Mouse (Mus musculus): ENCODE data around the gene Sirt2. TPM values are rescaled to one million over a fixed set of nuclear protein-coding genes. Genes with fewer than 3 reads are reported as not detected.
A peak's percentile ranks its signal among the peaks of the same experiment; 100 is the strongest.

Sirt2 gene
- polyA plus RNA-seq, 1 experiment from 2014 or later, result 25.9 TPM

DNA sequence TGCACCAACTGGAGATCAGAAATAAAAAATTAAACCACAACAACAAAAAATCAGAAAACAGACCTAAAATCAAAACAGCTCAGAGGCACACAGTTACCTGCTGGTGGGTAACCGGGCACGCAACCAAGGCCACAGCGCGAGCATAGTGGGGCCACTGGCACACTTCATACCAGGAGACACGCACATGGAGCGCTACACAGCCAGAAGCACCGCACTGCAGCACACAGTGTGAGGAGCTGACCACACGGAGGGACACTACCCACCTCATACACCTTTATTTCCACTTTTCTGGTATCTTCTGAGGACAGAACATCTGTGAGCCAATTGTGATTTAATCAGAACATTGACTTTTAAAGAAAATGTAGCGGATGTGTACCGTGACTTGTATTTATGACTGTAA, 50.4 kb downstream of the Sirt2 start:
- Histone ChIP-seq H3K4me3 (replicated peaks) (no peak overlapping the region), H3K27ac (replicated peaks) (no peak overlapping the region), H3K4me1 (replicated peaks) (peaks cover 97% of the 10 kb centered on the region), H3K9ac (no peak overlapping the region), H3K9me3 (replicated peaks) (no peaks in the 10 kb centered on the region), H3K4me2 (no peak overlapping the region), H3K27me3 (no peaks in the 10 kb centered on the region), H3K36me3 (replicated peaks) (peaks cover 99% of the 10 kb centered on the region)
- no peak for ATAC-seq (ENCODE audit: insufficient read depth)
- 87% methylated on average over 10 of the region's 10 CpGs for WGBS (ENCODE audit: insufficient replicate concordance)

DNA sequence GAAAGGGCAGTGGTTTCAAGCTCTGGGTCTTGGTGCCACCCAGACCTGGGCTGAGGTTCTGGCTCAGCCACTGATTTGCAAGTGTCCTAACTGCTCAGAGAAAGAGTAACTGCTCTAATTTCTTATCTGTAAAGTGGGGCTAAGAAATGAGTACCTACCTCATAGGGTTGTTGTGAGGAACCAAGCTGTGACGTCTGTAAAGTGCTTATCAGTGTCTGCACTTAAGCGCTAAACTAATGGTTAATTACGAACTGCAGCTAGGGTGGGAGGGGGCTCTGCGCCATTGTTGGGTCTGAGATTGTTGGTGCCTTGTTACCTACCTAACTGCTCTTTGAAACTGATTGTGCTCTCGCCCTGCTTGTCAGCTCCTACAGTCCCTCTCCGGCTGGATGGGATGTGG, 51.0 kb downstream of the Sirt2 start:
- no peak overlapping the region for H3K4me3 ChIP-seq (replicated peaks)
- ATAC-seq (ENCODE audit: insufficient read depth), result no peak
- H3K4me1 ChIP-seq (replicated peaks), result peaks cover 97% of the 10 kb centered on the region
- H3K9ac ChIP-seq, result no peak overlapping the region
- H3K27me3 ChIP-seq, result no peaks in the 10 kb centered on the region
- H3K36me3 ChIP-seq (replicated peaks), result peaks cover 99% of the 10 kb centered on the region
- no peaks in the 10 kb centered on the region for H3K9me3 ChIP-seq (replicated peaks)
- H3K27ac ChIP-seq (replicated peaks), result no peak overlapping the region
- H3K4me2 ChIP-seq, result no peak overlapping the region
- WGBS (ENCODE audit: insufficient replicate concordance), result 57% methylated on average over 6 of the region's 6 CpGs

DNA sequence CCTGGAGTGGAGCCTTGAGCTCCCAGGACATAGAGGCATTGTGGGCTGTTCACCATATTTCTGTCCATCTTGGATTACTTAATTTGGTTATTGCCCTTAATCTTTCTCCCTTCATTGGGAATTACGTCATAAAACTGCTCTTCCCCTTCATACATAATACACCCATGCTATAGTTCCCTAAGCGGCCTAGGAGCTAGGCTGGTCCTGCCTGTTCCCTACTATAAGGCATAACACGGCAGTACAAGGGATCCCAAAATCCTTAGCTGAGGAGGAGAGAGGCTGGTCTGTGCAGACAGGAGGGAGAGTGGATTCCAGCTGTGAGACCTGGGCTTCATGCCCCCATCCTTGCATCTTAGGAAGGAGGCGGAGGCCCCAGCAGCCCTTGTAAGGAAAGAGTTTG, 51.4 kb downstream of the Sirt2 start:
- Histone ChIP-seq H3K27ac (replicated peaks) (no peak overlapping the region), H3K4me1 (replicated peaks) (peaks cover 97% of the 10 kb centered on the region), H3K4me2 (no peak overlapping the region), H3K27me3 (no peaks in the 10 kb centered on the region), H3K4me3 (replicated peaks) (no peak overlapping the region), H3K9me3 (replicated peaks) (no peaks in the 10 kb centered on the region), H3K9ac (no peak overlapping the region), H3K36me3 (replicated peaks) (peaks cover 99% of the 10 kb centered on the region)
- ATAC-seq (ENCODE audit: insufficient read depth), result no peak
- WGBS (ENCODE audit: insufficient replicate concordance), result 84% methylated on average over 4 of the region's 4 CpGs

DNA sequence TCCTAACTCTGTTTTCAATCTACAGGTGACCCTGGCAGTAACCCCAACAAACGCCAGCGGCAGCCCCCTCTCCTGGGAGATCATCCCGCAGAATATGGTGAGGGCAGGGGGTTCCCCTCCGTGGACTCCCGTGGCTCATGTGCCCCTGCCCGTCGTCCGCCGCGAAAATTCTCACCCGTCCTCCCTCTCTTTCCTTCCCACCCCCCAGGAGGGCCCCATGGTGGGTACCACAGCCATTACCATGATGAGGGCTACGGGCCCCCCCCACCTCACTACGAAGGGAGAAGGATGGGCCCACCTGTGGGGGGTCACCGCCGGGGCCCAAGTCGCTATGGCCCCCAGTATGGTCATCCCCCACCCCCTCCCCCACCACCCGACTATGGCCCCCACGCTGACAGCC, 51.9 kb downstream of the Sirt2 start:
- no peaks in the 10 kb centered on the region for H3K9me3 ChIP-seq (replicated peaks)
- no peak overlapping the region for H3K4me3 ChIP-seq (replicated peaks)
- no peak overlapping the region for H3K27ac ChIP-seq (replicated peaks)
- H3K4me2 ChIP-seq, result no peak overlapping the region
- no peak for ATAC-seq (ENCODE audit: insufficient read depth)
- WGBS (ENCODE audit: insufficient replicate concordance), result 87% methylated on average over 18 of the region's 18 CpGs
- peaks cover 97% of the 10 kb centered on the region for H3K4me1 ChIP-seq (replicated peaks)
- peaks cover 96% of the 10 kb centered on the region for H3K36me3 ChIP-seq (replicated peaks)
- no peaks in the 10 kb centered on the region for H3K27me3 ChIP-seq
- H3K9ac ChIP-seq, result no peak overlapping the region

DNA sequence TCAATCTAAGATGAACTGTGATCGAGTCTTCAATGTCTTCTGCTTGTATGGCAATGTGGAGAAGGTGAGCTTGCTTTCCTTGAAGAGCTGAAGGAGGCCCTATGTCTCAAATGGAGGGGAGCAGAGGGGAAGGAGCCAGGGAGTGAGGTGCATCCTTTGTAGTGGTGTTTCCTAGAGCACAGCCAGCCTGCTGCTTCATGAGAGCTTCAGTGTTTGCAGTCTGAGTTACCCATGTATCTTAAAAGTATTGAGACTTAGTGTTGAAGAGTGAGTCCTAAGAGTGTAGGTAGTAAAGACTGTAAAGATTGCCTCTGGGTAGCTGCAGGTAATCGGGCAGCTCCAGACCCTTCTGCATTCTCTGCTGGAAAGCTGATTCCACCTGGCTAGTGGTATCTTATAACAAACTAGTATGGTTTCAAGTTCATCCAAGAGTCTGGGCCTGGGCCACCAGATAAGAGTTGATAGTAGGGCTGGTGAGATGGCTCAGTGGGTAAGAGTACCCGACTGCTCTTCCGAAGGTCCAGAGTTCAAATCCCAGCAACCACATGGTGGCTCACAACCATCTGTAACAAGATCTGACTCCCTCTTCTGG, 52.4 kb downstream of the Sirt2 start:
- Histone ChIP-seq H3K9ac (no peak overlapping the region), H3K4me2 (no peak overlapping the region), H3K4me1 (replicated peaks) (peaks cover 97% of the 10 kb centered on the region), H3K4me3 (replicated peaks) (no peak overlapping the region), H3K36me3 (replicated peaks) (peaks cover 91% of the 10 kb centered on the region), H3K27ac (replicated peaks) (no peak overlapping the region; the same call in 1 of the 2 replicates), H3K27me3 (no peaks in the 10 kb centered on the region), H3K9me3 (replicated peaks) (no peaks in the 10 kb centered on the region)
- 38% methylated on average over 4 of the region's 4 CpGs for WGBS (ENCODE audit: insufficient replicate concordance)
- ATAC-seq (ENCODE audit: insufficient read depth), result no peak

DNA sequence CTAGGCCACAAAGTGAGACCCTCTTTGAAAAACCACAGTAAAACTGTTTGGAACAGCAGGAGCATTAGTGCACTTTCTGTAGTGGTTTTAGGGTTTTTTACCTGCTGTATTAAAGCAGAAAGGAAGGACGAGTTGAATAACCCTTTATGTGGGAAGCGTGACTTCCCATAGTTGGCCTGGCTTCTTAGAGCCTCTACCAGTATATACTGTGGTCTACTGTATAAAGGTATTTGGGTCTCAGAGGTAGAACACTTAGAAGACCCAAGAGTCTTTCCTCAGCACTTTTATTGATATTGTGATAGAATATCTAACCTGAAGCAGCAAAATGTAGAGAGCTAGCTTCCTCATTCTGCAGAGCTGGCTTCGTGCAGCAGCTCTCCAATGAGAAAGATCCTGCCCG, 53.0 kb downstream of the Sirt2 start:
- H3K4me1 ChIP-seq (replicated peaks), result peaks cover 97% of the 10 kb centered on the region
- no peaks in the 10 kb centered on the region for H3K27me3 ChIP-seq
- H3K4me3 ChIP-seq (replicated peaks), result no peak overlapping the region
- H3K27ac ChIP-seq (replicated peaks), result no peak overlapping the region
- ATAC-seq (ENCODE audit: insufficient read depth), result no peak
- H3K4me2 ChIP-seq, result no peak overlapping the region
- H3K9ac ChIP-seq, result no peak overlapping the region
- peaks cover 85% of the 10 kb centered on the region for H3K36me3 ChIP-seq (replicated peaks)
- no peaks in the 10 kb centered on the region for H3K9me3 ChIP-seq (replicated peaks)
- 84% methylated on average over 4 of the region's 4 CpGs for WGBS (ENCODE audit: insufficient replicate concordance)

DNA sequence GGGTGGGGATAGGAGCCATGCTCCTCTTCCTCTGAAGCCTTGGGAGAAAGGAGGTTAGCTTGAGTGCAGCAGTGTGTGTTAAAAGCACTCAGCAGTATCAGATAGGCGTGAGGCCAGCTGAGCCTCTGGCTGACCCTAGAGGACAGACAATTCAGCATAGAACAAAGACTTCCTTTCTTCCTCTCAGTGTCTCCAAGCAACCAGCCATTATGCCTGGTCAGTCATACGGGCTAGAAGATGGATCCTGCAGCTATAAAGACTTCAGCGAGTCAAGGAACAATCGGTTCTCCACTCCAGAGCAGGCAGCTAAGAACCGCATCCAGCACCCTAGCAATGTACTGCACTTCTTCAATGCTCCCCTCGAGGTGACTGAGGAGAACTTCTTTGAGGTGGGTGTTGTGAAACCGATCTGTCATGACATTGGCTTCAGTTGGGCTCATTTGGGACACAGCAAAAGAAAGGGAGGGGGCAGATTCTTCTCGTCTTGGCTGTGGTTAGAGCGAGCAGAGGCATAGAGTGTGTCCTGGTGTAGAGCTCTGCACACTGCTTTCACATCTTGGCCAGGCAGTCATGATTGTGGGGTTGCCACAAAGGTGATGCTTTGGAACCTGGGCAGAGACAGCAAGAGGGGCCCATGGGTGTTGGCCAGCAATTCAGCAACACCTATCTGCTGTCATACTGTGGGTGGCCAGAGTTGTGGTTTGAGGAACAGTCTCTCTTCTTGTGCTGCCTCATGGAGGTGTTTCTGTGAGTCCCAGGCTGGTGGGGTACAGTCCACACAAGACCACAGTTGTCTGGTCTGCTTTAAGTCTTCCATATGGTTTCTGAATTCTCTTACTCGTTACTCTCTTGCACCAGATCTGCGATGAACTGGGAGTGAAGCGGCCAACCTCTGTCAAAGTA, 54.1 kb downstream of the Sirt2 start:
- Histone ChIP-seq H3K9ac (no peak overlapping the region), H3K4me1 (replicated peaks) (peaks cover 94% of the 10 kb centered on the region), H3K36me3 (replicated peaks) (peaks cover 75% of the 10 kb centered on the region), H3K9me3 (replicated peaks) (no peaks in the 10 kb centered on the region), H3K4me2 (no peak overlapping the region), H3K27me3 (no peaks in the 10 kb centered on the region), H3K4me3 (replicated peaks) (no peak overlapping the region), H3K27ac (replicated peaks) (no peak overlapping the region; the same call in 1 of the 2 replicates)
- ATAC-seq (ENCODE audit: insufficient read depth), result no peak
- 81% methylated on average over 12 of the region's 12 CpGs for WGBS (ENCODE audit: insufficient replicate concordance)

DNA sequence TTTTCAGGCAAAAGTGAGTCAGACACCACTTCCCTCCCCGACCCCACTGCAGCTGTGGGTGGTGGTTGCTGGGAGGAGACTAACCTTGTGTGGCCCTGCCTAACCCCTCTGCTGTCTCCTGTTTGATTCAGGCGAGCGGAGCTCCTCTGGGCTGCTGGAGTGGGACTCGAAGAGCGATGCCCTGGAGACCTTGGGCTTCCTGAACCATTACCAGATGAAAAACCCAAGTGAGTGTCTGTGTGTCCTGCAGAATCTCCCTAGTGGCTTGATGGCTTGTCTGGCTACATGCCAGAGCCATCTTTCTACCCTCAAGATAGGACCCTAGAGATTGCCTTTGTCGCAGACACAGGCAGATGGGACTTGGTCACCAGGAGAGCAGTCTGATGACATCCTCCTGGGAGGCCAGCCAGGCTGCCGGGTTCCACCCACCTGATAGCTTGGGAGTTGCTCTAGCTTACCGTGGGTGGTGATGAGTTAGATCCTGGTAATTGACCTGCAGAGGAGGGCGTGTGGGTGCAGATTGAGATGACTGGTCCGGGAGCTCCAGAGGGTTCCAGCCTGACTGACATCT, 54.8 kb downstream of the Sirt2 start:
- Histone ChIP-seq H3K4me3 (replicated peaks) (no peak overlapping the region), H3K4me2 (no peak overlapping the region), H3K36me3 (replicated peaks) (peaks cover 67% of the 10 kb centered on the region), H3K27me3 (no peaks in the 10 kb centered on the region), H3K9ac (no peak overlapping the region), H3K4me1 (replicated peaks) (peaks cover 94% of the 10 kb centered on the region), H3K27ac (replicated peaks) (no peak overlapping the region), H3K9me3 (replicated peaks) (no peaks in the 10 kb centered on the region)
- ATAC-seq (ENCODE audit: insufficient read depth), result no peak
- WGBS (ENCODE audit: insufficient replicate concordance), result 64% methylated on average over 10 of the region's 10 CpGs

DNA sequence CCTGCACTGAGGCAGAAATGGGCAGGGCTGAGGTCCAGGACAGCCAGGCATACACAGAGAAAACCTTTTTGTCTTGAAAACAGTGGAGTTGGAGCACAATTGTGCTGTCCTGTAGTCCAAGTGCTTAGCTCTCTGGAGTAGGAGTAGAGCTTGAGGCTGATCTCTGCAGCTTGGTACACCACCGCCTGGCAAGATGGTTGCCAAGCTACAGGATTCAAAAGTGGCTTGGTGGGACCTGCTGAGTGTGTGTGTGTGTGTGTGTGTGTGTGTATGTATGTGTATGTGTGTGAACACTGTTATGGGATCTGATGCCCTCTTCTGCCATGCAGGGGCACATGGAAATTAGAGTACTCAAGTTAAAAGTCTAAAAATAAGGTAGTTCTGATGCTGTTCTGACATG, 56.0 kb downstream of the Sirt2 start:
- Histone ChIP-seq H3K27ac (replicated peaks) (no peak overlapping the region; the same call in 1 of the 2 replicates), H3K9ac (no peak overlapping the region), H3K4me1 (replicated peaks) (peaks cover 90% of the 10 kb centered on the region), H3K4me3 (replicated peaks) (no peak overlapping the region), H3K36me3 (replicated peaks) (peaks cover 55% of the 10 kb centered on the region), H3K27me3 (no peaks in the 10 kb centered on the region), H3K9me3 (replicated peaks) (no peaks in the 10 kb centered on the region), H3K4me2 (no peak overlapping the region)
- WGBS (ENCODE audit: insufficient replicate concordance), result 65% methylated on average over 1 of the region's 1 CpGs
- no peak for ATAC-seq (ENCODE audit: insufficient read depth)

DNA sequence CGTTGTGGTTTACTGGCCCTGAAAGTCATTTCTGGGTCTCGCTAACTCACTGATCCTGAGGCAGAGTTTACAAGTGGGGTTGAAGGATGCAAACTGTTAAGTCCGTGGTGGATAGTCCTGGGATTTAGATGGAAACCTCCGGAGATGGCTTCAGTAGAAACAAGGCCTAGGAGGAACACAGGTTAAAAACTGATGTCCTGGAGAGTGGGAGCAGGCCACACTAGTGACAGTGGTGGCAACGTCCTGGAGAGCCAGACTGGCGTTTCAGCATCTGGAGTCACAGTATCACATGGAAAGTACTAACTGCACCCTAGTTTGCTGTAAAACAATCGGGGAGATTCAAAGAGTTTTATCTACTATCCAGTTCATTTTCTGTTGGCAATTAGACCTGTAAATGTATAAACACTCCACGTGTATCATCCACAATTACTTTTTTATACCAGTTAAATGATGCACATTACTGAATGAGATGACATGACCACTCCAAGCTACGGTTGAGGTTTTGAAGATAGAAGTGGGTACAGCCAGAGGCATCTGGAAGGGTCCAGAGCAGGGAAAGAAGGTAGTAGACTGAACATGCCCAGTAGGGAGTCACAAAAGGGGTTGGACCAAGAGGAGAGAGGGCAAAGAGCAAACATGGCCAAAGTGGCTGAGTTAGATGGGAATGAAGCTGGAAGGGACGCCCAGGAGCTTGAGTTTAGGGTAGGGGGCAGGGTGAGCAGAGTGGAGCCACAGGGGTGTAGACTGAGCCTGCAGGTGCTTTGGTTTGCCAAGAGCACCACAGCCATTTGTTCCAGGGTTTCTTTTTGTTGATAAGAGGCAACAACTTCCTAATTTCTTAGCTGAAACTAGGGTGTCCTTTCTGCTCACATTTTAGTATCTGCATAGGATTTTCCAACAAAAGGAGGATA, 56.7 kb downstream of the Sirt2 start:
- Histone ChIP-seq H3K9ac (no peak overlapping the region), H3K9me3 (replicated peaks) (no peaks in the 10 kb centered on the region), H3K4me2 (no peak overlapping the region), H3K27ac (replicated peaks) (peak overlapping the region; percentile 84), H3K4me3 (replicated peaks) (no peak overlapping the region), H3K4me1 (replicated peaks) (peaks cover 83% of the 10 kb centered on the region), H3K27me3 (no peaks in the 10 kb centered on the region), H3K36me3 (replicated peaks) (peaks cover 48% of the 10 kb centered on the region)
- no peak for ATAC-seq (ENCODE audit: insufficient read depth)
- WGBS (ENCODE audit: insufficient replicate concordance), result 53% methylated on average over 10 of the region's 10 CpGs

All from liver, embryonic 15.5 days (tissue).